Mouse (Mus musculus) lung, postnatal 25 days (tissue): ENCODE measurements at regions not wholly inside any gene's neighbourhood (a gene's known extent, or its start where the extent isn't known, plus 50 kb on each side); places are given as distances from the start of the nearest gene placed in this dataset.
"Not testable (repeated sequence)": the region's sequence is repeated elsewhere in the genome, so short reads cannot be mapped to it uniquely, and the experiment has no call there.

Experiments
- DNase-seq: peaks from one replicate; pipeline ENCODE4 v3.0.0; 2022; ENCODE audit warnings: low spot score

DNA sequence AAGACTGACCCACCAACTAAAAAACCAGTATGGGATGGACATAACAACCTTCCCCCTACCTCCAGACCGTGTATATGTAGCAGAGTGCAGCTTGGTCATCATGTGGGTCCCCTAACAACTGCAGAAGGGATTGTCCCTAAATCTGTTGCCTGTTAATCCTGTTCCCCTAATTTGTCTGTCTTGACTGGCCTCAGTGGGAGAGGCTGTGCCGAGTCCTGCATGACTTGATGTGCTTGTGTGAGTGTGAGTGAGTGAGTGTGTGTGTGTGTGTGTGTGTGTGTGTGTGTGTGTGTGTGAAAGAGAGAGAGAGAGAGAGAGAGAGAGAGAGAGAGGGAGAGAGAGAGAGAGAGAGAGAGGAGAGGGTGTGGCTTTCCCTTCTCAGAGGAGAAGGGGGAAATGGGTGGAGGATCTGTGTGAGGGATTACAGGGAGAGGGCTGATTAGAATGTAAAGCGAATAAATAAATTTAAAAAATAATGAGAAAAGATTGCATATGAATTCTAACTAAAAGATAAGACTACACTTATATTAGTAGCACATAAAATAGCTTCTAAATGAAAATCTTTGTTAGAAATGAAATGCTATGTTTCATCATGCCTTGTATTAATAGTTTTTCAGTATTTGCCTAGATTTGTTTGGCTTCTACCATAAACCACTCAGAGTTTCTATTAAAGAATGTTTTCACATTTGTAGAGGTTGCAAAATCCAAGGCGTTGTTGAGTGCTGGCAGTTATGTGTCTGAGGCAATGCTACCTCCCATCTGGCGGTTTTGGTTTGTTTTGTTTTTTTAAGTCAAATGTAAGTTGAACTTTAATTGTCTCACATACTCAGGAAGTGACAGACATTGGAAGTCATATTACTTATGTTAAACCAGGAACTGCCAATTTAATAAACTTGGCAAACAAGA is 740.9 kb downstream of the Abca13 start:
- peak; percentile 33 for DNase-seq

DNA sequence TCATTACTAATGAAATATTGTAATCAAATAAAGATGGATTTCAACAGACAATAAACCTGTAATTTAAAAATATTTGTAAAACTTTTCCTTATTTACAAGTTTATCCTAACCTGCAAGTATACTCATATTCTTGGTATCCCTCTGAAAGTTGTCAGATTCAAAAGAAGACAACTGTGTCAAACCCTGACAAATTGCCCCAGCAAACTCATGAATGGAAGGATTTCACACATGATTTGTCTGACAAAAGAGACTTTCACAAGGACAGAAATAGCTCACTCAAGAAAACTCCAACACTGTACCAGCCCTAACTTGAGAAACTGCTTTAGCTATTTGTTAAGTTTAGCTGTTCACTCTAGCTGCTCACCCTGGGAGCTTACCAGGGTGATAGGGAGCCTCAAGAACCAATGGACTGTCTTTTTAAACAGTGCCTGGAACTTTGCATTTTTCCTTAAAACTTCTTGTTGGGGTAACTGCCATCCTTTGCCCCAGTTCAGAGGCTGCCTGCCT is 771.0 kb downstream of the Abca13 start:
- no peak for DNase-seq

DNA sequence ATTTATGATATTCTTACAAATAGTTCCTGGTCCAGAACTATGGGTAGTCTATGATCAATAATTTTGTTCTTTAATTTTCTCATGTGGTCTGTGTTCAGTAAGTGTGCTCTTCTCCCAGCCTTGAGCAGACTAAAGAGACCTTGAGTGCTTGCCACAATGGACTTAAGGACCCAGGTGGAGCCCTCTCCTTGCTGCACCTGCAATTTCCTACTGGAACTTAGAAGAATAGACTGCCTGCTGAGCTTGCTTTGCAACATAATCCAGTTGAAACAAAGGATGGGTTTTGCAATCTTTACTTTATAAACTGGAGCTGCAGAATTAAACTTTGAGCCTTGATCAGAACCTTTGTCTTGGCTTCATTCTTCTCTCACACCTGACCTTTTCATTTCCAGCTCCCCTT is 791.2 kb downstream of the Abca13 start:
- DNase-seq, result no peak

DNA sequence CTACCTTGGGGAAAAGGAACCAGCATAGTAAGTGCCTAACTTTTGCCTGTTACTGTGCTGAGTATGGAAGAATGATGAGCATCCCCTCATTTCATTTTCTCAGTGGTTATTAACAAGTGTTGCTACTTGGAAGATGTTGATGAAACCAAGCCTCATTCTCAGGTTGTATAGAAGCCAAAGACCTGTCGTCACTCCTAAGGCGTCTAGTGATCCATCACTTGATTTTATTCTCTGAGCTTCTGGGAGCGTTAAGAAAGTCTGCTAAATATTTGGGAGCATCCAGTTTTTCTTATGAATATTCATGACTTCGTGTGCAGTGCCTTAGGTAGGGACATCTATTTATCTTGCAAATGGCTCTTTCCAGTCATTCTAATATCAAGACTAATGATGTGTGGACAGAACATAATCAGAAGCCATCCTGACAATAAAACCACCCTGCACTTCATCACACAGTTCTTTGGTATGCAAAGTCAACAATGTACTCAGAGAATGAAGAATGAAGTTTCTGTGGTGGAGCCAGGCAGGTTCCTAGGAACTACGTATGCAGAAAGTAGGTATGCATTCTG is 802.9 kb downstream of the Abca13 start:
- peak; percentile 1 for DNase-seq

DNA sequence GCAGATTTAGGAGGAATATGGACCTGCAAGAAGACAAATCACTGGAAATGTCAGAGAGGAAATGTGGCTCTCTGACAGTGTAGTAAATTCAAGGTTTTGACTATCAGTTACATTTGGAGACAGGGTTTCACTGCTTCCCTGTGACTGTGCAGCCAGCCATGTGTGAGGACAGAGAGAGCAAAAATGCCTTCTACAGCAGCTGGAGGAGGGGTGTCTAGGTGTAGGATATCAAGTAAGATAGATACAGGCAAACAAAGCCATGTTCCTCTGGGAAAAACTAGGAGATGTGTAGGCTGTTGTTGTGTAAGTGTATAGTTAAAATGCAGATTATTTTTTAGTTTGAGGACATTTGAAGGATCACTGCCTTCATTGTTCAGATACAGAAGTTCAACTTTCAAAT is 803.6 kb downstream of the Abca13 start:
- DNase-seq, result no peak

DNA sequence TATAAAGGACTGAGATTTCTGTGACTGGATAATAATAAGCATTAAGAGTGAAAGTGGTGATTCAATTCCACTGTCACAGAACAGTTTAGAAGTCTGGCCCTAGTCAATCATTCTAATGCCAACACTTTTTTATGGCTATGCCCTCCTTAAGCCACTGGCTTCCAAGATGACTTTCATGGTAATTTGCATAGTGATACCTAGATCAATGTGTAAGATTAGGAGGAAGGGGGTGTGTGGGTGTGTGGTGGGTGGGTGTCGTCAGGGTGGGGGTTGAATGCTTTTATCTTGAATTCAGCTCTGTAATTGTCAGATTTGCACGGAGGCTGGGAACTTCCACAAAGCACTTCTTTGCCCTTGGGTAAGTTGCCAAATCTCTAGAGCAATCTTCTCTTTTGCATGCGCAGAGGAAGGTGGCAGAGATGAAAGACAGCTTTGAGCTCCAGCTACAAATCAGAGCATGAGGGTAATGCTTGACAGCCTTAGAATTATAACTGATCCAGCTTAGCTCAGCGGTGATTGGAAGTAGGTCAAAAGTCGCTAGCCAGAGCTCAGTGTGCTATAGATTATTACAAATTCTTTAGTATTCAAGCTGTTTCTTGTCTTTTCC is 805.9 kb downstream of the Abca13 start:
- DNase-seq, result peak; percentile 39

DNA sequence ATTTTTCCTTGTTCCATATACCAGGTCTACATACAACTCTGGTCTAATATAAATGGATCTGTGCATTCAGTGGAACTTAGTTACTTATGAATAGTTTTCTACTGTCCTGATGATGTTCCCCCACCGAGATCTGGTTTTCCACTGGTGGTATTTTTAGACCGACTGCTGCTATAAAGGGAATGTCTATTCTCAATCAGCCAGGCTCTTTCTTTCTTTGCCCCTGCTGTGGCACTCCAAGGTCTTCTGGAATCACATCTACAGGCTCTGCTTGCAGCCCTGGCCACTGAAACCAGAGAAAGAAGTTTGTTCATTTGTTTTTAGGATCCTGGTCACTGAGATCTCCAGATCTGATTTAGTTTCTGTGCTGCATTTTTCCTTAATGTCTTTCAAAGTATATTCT is 810.4 kb downstream of the Abca13 start:
- no peak for DNase-seq

DNA sequence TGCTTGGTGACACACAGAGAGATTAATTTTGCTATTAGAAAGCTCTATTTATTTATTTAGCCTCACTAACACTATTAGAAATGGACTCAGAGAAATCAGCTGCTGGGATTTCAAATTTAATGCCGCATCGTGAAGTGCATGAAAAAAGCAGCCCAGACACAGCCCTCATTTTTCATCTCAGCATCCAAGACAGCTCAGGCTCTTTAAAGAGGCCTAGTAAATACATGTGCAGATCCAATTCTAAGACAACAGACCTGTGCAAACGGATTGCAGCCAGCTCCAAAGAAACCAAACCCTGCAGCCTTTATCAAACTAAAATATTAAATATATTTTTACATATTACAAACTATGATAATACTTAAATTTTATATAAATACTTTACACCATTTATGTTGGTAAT is 815.1 kb downstream of the Abca13 start:
- no peak for DNase-seq

DNA sequence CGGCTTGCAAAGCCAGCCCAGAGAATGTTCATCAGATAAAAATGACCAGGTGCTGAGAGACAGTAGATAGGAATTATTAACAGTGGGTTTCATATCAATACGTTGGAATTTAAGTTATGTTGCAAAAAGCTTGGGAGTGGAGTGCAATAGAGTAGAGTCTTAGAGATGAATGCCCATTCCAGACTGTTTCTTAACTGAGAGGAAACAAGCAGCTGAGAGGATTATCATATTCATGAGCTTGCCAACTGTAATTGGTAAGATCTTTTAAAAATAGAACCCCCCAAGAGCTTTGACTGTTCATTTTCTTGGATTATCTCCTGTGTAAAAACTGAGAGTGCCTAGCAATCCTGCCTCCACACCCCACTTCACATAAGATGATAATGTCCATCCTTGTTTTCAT is 854.9 kb downstream of the Abca13 start:
- DNase-seq, result no peak

DNA sequence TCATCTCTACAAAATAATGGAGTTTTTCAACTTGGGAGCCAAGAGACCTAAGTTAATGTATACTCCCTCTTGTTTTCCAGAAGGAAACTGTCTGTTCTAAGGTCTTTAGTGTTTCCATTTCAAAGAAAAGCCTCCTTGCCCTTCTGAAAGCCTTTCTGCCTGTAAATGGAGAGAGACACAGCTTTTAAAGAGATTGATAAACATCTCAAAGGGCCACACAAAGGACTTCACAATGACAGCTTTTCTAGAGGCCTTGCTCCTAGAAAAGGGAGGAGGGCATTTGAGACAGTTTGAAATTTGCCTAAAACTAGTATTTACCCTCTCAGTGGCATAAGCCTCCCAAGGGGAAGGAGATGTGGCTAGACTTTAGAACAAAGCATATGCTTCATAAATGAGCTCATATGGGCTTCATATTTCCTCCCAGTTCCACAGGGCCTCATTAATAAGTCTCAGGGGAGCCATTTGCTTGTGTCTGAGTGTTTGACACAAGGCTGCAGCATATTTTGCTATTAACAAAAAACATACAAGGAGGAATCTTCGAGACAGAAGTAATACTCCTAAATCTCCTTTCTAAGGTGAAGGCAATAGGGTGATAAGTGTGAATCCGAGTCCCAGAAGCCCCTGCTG is 860.0 kb downstream of the Abca13 start:
- no peak for DNase-seq

DNA sequence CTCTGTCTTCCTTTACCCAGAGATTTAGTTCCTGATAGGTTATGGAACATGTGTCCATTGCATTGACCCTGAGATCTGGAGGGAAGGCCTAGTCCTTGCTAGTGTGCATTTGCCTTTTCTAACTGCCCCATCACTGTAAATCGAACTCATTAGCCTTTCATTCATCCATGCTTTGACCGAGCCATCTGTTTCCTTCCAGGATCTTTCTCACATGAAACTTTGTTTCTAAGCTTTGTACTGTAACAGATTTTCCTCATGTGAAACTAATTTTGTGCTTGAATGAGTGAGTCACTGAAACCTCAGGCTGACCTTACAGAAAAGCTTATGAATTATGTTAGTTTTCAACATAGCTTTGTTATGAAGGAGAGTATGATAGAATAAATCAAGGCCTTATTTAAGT is 880.1 kb downstream of the Abca13 start:
- DNase-seq, result no peak

DNA sequence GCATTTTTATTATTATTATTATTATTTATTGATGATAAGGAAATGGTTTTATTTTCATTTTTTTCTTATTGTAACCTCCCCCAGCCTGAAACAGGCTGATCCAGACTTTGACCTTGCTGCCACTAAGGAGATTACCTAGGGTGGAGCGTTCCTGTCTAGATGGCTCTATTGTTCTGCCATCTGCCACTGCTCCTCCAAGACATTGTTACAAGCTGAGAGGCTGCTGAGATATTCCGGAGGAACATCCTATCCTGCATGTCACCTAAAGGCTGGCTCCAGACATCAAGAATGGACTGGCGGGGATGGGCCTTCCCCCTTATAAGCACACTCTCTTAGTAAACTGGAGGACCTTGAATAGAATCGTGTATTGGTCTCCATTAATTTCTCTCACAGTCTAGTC is 896.2 kb downstream of the Abca13 start:
- DNase-seq, result no peak

DNA sequence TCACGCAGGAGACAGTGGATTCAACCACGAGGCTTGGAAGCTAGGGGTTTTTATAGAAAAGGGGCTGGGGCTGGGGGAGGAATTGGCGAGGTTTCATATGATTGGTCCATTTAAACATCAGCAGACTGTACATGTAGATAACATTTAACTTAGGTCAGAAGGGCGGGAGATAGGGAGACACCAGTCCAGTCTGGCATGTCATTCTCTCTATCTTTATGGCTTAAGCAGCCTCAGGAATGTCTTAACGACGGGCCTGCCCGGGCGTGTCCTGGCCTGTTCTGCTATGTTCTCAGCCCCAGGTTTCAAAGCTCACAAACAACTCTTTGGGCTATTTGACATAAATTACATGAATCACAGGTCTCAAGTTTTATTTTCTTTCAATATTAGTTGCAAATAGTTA is 910.6 kb downstream of the Abca13 start:
- not testable (repeated sequence) for DNase-seq

DNA sequence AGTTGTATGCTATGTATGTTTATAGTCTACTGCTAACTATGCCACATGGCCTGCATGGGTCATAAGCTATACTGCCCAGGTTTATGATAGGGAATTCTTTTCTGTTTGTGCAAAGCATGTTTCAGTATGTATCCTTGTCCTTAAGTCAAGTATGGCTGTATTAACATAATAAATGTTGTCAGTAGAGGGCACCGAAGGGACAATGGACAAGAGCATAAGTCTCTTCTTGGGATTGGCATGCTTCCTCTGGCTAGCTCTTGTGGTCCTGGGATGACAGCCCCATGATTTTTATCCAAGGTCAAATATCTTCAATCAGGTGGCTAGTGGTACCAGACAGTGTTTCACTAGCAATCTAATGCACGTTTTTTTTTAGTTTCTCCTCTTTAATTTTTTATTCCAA is 913.3 kb downstream of the Abca13 start:
- DNase-seq, result no peak

DNA sequence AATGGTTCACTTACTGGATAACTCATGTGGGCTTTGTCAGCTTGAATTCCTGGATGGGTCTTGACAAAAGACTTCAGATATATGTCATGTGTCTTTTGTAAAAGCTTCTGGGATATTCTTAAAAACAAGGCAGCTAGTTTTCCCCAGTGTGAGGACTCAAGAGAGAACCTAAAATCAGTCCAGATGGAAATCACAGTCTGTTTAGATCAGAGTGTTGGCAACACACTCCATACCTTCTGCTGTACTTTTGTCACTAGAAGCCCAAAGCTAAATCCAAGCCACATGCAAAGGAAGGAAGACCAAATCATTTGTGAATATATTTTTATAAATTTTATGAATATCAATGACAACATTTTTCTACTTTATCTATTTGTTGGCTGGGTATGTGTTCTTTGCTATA is 950.4 kb downstream of the Abca13 start:
- DNase-seq, result no peak

DNA sequence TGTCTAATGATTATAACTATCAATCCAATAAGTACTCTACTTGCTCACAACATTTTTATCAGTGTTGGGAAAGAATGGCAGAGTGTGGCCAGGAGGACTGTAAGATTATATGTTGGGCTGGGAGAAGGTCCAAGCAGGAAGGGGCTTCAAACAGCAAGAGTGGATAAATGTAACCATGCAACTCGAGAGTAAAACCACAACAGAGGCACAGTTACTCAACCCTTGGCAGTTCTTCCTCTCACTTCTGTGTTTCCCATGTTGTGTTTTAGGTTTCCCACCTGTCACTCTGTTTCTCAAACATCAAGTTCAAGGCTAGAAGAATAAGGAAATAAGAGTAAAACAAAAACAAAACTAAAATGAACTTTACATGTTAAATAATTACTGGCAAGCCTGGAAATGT is 957.4 kb downstream of the Abca13 start:
- DNase-seq, result no peak

DNA sequence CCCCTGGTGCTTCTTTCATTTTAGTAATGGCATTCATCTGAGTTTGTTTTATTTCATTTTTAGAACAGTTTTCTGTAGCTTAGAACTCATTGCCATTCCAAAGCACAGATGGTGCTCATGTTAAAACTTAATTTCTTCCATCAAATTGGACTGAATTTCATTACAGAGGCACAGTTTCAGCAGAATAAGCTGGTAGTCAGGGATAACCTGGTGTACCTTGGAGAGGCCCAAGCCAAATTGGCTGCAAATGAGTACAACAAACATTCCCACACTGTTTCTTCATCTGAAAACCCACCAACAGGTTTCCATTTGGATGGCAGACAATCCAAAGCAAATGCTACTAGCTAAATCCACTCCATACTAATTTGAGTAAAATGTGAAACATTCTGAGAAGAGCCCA is 960.2 kb upstream of the Vwc2 start:
- DNase-seq, result no peak

DNA sequence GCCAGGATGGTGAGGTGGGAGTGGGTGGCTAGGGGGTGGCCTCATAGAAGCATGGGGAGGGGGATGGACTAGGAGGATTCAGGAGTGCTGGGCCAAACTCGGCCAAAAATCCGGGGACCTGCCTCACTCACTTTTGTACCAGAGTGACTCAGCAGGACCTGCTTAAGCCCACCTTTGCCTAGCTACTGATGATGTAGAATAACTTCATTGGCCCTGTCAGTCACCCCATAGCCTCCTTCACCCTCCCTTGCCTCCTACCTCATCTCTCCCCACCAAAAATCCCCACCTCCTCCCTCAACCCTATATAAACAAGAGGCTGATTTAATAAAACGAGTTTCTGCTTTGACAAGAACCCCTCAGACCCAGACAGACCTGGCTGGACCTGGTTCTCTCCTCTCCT is 920.3 kb upstream of the Vwc2 start:
- no peak for DNase-seq

DNA sequence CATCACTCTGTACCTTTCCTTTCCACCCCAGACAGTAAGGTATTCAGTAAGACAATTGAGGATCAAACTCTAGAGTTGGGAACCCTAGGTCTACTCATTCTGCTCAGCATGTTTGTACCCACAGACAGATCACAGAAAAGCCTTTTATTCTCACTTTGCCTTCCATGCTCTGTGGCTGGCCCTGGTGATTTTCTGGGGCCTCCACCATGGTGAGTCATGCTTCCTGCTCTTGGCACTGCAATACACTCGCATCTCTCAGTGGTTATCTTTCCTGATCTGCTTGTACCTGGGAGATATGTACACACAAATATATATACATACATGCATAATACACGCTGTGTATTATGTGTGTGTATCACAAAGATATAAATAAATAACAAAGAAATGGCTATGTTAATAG is 919.2 kb upstream of the Vwc2 start:
- DNase-seq, result no peak

DNA sequence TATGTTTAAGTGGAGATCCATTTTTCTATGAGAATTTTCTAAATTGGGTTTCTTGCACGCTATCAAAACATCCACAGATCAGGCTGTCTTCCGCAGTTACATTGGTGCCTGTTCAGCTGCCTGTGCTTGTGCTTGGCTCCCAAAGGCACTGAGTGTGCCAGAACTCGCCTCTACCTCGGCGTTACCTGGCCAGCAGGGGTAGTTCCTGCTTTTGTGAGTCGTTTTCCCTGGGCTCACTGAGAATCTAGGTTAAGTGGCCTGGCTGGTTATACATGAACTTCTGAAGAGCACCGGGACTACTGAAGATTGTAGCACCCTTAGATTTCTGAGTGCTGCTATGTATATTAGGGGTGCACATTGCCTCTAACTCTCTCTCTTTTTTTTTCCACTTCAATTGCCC is 913.0 kb upstream of the Vwc2 start:
- DNase-seq, result peak; percentile 39

DNA sequence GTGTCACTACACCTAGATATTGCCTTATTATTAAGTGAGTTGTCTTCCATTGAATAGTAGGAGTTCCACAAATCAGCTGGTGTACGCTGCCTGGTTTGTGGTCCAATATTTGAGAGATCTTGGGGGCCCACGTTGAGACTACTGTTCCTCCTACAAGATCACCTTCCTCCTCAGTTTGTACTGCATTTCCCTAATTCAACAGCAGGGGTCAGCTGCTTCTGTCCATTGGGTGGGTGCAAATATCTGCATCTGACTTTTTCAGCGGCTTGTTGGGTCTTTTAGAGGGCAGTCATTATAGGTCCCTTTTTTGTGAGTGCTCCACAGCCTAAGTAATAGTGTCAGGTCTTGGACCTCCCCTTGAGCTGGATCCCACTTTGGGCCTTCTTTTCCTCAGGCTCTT is 908.8 kb upstream of the Vwc2 start:
- no peak for DNase-seq
